Mouse (Mus musculus): ENCODE measurements at regions not wholly inside any gene's neighbourhood (a gene's known extent, or its start where the extent isn't known, plus 50 kb on each side); places are given as distances from the start of the nearest gene placed in this dataset.

DNA sequence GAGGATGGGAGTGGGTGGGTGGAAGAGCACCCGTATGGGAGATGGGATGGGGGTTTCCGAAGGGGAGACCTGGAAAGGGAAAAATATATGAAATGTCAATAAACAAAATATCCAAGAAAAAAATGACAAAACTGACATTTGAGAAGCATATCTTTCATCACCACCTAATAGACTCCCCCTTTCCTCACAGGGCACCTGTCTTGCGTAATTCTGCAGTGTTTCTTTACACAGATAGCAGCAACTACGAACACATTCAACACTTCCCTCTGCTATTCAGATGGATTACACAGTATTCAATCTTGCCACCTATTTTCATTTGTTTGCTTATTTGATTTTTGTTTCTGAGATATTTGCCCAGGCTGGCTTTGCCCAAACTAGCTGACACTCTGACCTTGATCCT, 136.3 kb upstream of the Fmo9 start:
- Histone ChIP-seq H3K4me1 (ENCODE audit: control insufficient read depth, insufficient read depth, low read length) (no peaks in the 10 kb centered on the region), H3K4me3 (ENCODE audit: low read depth, low read length) (no peak overlapping the region), H3K36me3 (ENCODE audit: control insufficient read depth, insufficient read depth, low read length) (no peaks in the 10 kb centered on the region), H3K9me3 (ENCODE audit: control insufficient read depth, low read length) (0 out of 2 replicates have a peak, but pooled peaks cover 6% of the 10 kb centered on the region), H3K27me3 (replicated peaks; ENCODE audit: control insufficient read depth, insufficient read depth, low read length) (no peaks in the 10 kb centered on the region), H3K4me2 (ENCODE audit: low read depth, low read length) (no peak overlapping the region), H3K9ac (ENCODE audit: low read depth, low read length) (no peak overlapping the region), H3K27ac (replicated peaks; ENCODE audit: low read depth, low read length) (no peak overlapping the region)
- no peak for DNase-seq (ENCODE audit: low spot score)
- 88% methylated on average over 4 of the region's 4 CpGs for WGBS
- ATAC-seq (ENCODE audit: low read depth), result no peak

GRCm38 (mm10) chr1:166818682-166819081, 137.0 kb upstream of the Fmo9 start:
- H3K27ac ChIP-seq (replicated peaks; ENCODE audit: low read depth, low read length), result no peak overlapping the region
- 81% methylated on average over 5 of the region's 5 CpGs for WGBS
- H3K36me3 ChIP-seq (ENCODE audit: control insufficient read depth, insufficient read depth, low read length), result no peaks in the 10 kb centered on the region
- ATAC-seq (ENCODE audit: low read depth), result no peak
- DNase-seq (ENCODE audit: low spot score), result no peak
- no peak overlapping the region for H3K9ac ChIP-seq (ENCODE audit: low read depth, low read length)
- no peaks in the 10 kb centered on the region for H3K27me3 ChIP-seq (replicated peaks; ENCODE audit: control insufficient read depth, insufficient read depth, low read length)
- 0 out of 2 replicates have a peak, but pooled peaks cover 6% of the 10 kb centered on the region for H3K9me3 ChIP-seq (ENCODE audit: control insufficient read depth, low read length)
- no peak overlapping the region for H3K4me2 ChIP-seq (ENCODE audit: low read depth, low read length)
- H3K4me3 ChIP-seq (ENCODE audit: low read depth, low read length), result no peak overlapping the region
- no peaks in the 10 kb centered on the region for H3K4me1 ChIP-seq (ENCODE audit: control insufficient read depth, insufficient read depth, low read length)

GRCm38 (mm10) chr1:166819420-166819819, 137.8 kb upstream of the Fmo9 start:
- H3K27ac ChIP-seq (replicated peaks; ENCODE audit: low read depth, low read length), result no peak overlapping the region
- H3K36me3 ChIP-seq (ENCODE audit: control insufficient read depth, insufficient read depth, low read length), result no peaks in the 10 kb centered on the region
- H3K4me2 ChIP-seq (ENCODE audit: low read depth, low read length), result no peak overlapping the region
- DNase-seq (ENCODE audit: low spot score), result peak; percentile 45
- 0 out of 2 replicates have a peak, but pooled peaks cover 6% of the 10 kb centered on the region for H3K9me3 ChIP-seq (ENCODE audit: control insufficient read depth, low read length)
- H3K4me3 ChIP-seq (ENCODE audit: low read depth, low read length), result no peak overlapping the region
- 24% methylated on average over 7 of the region's 7 CpGs for WGBS
- H3K27me3 ChIP-seq (replicated peaks; ENCODE audit: control insufficient read depth, insufficient read depth, low read length), result no peaks in the 10 kb centered on the region
- H3K4me1 ChIP-seq (ENCODE audit: control insufficient read depth, insufficient read depth, low read length), result no peaks in the 10 kb centered on the region
- H3K9ac ChIP-seq (ENCODE audit: low read depth, low read length), result no peak overlapping the region
- ATAC-seq (ENCODE audit: low read depth), result no peak

- no peak for DNase-seq (ENCODE audit: low spot score)
- no peak overlapping the region for H3K4me2 ChIP-seq (ENCODE audit: low read depth, low read length)
- H3K27ac ChIP-seq (replicated peaks; ENCODE audit: low read depth, low read length), result no peak overlapping the region
- no peak overlapping the region for H3K9ac ChIP-seq (ENCODE audit: low read depth, low read length)
- H3K27me3 ChIP-seq (replicated peaks; ENCODE audit: control insufficient read depth, insufficient read depth, low read length), result no peaks in the 10 kb centered on the region
- no peaks in the 10 kb centered on the region for H3K4me1 ChIP-seq (ENCODE audit: control insufficient read depth, insufficient read depth, low read length)
- no peak for ATAC-seq (ENCODE audit: low read depth)
- 0 out of 2 replicates have a peak, but pooled peaks cover 6% of the 10 kb centered on the region for H3K9me3 ChIP-seq (ENCODE audit: control insufficient read depth, low read length)
- no peaks in the 10 kb centered on the region for H3K36me3 ChIP-seq (ENCODE audit: control insufficient read depth, insufficient read depth, low read length)
- no peak overlapping the region for H3K4me3 ChIP-seq (ENCODE audit: low read depth, low read length)
- WGBS, result 83% methylated on average over 5 of the region's 5 CpGs
Measured at GRCm38 (mm10) chr1:166820050-166820449, 138.4 kb upstream of the Fmo9 start.

- H3K4me1 ChIP-seq (ENCODE audit: control insufficient read depth, insufficient read depth, low read length), result no peaks in the 10 kb centered on the region
- no peaks in the 10 kb centered on the region for H3K36me3 ChIP-seq (ENCODE audit: control insufficient read depth, insufficient read depth, low read length)
- no peak overlapping the region for H3K4me2 ChIP-seq (ENCODE audit: low read depth, low read length)
- H3K9ac ChIP-seq (ENCODE audit: low read depth, low read length), result no peak overlapping the region
- 45% methylated on average over 3 of the region's 3 CpGs for WGBS
- H3K27ac ChIP-seq (replicated peaks; ENCODE audit: low read depth, low read length), result no peak overlapping the region
- no peak overlapping the region for H3K4me3 ChIP-seq (ENCODE audit: low read depth, low read length)
- ATAC-seq (ENCODE audit: low read depth), result no peak
- H3K9me3 ChIP-seq (ENCODE audit: control insufficient read depth, low read length), result 0 out of 2 replicates have a peak, but pooled peaks cover 6% of the 10 kb centered on the region
- H3K27me3 ChIP-seq (replicated peaks; ENCODE audit: control insufficient read depth, insufficient read depth, low read length), result no peaks in the 10 kb centered on the region
- DNase-seq (ENCODE audit: low spot score), result no peak
Measured at GRCm38 (mm10) chr1:166821146-166821545, 139.5 kb upstream of the Fmo9 start.

- 64% methylated on average over 1 of the region's 1 CpGs for WGBS
Measured at GRCm38 (mm10) chr1:166837299-166837698, 155.7 kb upstream of the Fmo9 start.

GRCm38 (mm10) chr1:166839833-166840232, 158.2 kb upstream of the Fmo9 start:
- H3K27ac ChIP-seq (replicated peaks; ENCODE audit: low read depth, low read length), result no peak overlapping the region
- H3K4me1 ChIP-seq (ENCODE audit: control insufficient read depth, insufficient read depth, low read length), result peaks cover 3% of the 10 kb centered on the region; the same call in 1 of the 2 replicates
- H3K27me3 ChIP-seq (replicated peaks; ENCODE audit: control insufficient read depth, insufficient read depth, low read length), result no peaks in the 10 kb centered on the region
- ATAC-seq (ENCODE audit: low read depth) (no peak), DNase-seq (ENCODE audit: low spot score) (no peak)
- H3K36me3 ChIP-seq (ENCODE audit: control insufficient read depth, insufficient read depth, low read length), result no peaks in the 10 kb centered on the region
- 31% methylated on average over 7 of the region's 7 CpGs for WGBS
- H3K9ac ChIP-seq (ENCODE audit: low read depth, low read length), result no peak overlapping the region
- H3K4me3 ChIP-seq (ENCODE audit: low read depth, low read length), result no peak overlapping the region
- H3K9me3 ChIP-seq (ENCODE audit: control insufficient read depth, low read length), result no peaks in the 10 kb centered on the region
- no peak overlapping the region for H3K4me2 ChIP-seq (ENCODE audit: low read depth, low read length)

More at GRCm38 (mm10) chr1:166837299-166837698, 155.7 kb upstream of the Fmo9 start:
- no peak overlapping the region for H3K27ac ChIP-seq (replicated peaks; ENCODE audit: low read depth, low read length)
- H3K36me3 ChIP-seq (ENCODE audit: control insufficient read depth, insufficient read depth, low read length), result no peaks in the 10 kb centered on the region
- no peak for ATAC-seq (ENCODE audit: low read depth)
- no peak for DNase-seq (ENCODE audit: low spot score)
- no peak overlapping the region for H3K9ac ChIP-seq (ENCODE audit: low read depth, low read length)
- H3K4me3 ChIP-seq (ENCODE audit: low read depth, low read length), result no peak overlapping the region
- no peaks in the 10 kb centered on the region for H3K27me3 ChIP-seq (replicated peaks; ENCODE audit: control insufficient read depth, insufficient read depth, low read length)
- no peaks in the 10 kb centered on the region for H3K4me1 ChIP-seq (ENCODE audit: control insufficient read depth, insufficient read depth, low read length)
- H3K4me2 ChIP-seq (ENCODE audit: low read depth, low read length), result no peak overlapping the region
- H3K9me3 ChIP-seq (ENCODE audit: control insufficient read depth, low read length), result no peaks in the 10 kb centered on the region

DNA sequence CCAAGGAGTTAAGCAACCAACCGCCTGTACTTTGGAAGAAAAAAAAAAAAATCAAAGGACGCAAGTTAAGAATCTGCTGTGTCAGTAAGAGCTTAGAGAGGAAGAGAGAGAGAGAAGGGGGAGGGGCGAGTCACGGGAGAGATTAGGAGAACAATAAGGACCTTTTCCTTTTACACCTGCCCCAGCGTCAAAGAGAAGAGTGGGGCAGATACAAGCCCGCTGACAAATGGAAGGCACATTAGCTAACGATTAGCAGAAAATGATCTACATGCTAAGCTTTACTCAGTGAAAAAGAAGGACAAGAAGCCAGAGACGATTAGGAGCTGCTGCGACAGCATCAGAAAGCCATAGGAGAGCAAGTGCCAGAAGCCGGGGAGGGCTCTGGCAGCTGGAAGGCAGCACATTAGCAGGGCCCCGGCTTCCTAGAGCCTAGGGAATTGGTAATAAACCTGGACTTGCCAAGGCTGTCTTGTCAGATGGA, 157.8 kb upstream of the Fam78b start:
- no peak overlapping the region for H3K27ac ChIP-seq (replicated peaks; ENCODE audit: low read depth, low read length)
- peaks cover 3% of the 10 kb centered on the region; the same call in 1 of the 2 replicates for H3K4me1 ChIP-seq (ENCODE audit: control insufficient read depth, insufficient read depth, low read length)
- no peak overlapping the region for H3K9ac ChIP-seq (ENCODE audit: low read depth, low read length)
- no peak overlapping the region for H3K4me3 ChIP-seq (ENCODE audit: low read depth, low read length)
- DNase-seq (ENCODE audit: low spot score) (peak; percentile 76), ATAC-seq (ENCODE audit: low read depth) (peak; percentile 73)
- H3K27me3 ChIP-seq (replicated peaks; ENCODE audit: control insufficient read depth, insufficient read depth, low read length), result no peaks in the 10 kb centered on the region
- H3K4me2 ChIP-seq (ENCODE audit: low read depth, low read length), result peak overlapping the region; percentile 10; the same call in 1 of the 2 replicates
- WGBS, result 2% methylated on average over 11 of the region's 11 CpGs
- no peaks in the 10 kb centered on the region for H3K36me3 ChIP-seq (ENCODE audit: control insufficient read depth, insufficient read depth, low read length)
- no peaks in the 10 kb centered on the region for H3K9me3 ChIP-seq (ENCODE audit: control insufficient read depth, low read length)

GRCm38 (mm10) chr1:166846566-166846965, 154.7 kb upstream of the Fam78b start:
- no peak overlapping the region for H3K4me2 ChIP-seq (ENCODE audit: low read depth, low read length)
- no peak for ATAC-seq (ENCODE audit: low read depth)
- peaks cover 3% of the 10 kb centered on the region; the same call in 1 of the 2 replicates for H3K4me1 ChIP-seq (ENCODE audit: control insufficient read depth, insufficient read depth, low read length)
- no peak for DNase-seq (ENCODE audit: low spot score)
- no peak overlapping the region for H3K27ac ChIP-seq (replicated peaks; ENCODE audit: low read depth, low read length)
- no peaks in the 10 kb centered on the region for H3K27me3 ChIP-seq (replicated peaks; ENCODE audit: control insufficient read depth, insufficient read depth, low read length)
- 87% methylated on average over 5 of the region's 5 CpGs for WGBS
- no peak overlapping the region for H3K4me3 ChIP-seq (ENCODE audit: low read depth, low read length)
- H3K9ac ChIP-seq (ENCODE audit: low read depth, low read length), result no peak overlapping the region
- no peaks in the 10 kb centered on the region for H3K9me3 ChIP-seq (ENCODE audit: control insufficient read depth, low read length)
- no peaks in the 10 kb centered on the region for H3K36me3 ChIP-seq (ENCODE audit: control insufficient read depth, insufficient read depth, low read length)
